Mouse (Mus musculus): ENCODE data around the gene Rprml.

Rprml gene

GRCm38 (mm10) chr11:103649301-103649982 lies at the start of gene Rprml:
Gene Rprml, plus strand, starts transcription at chr11:103649570.
- no peak for DNase-seq (ENCODE audit: low spot score)

GRCm38 (mm10) chr11:103606611-103607010 lies 42.8 kb upstream of the Rprml start:
- DNase-seq (ENCODE audit: low spot score): no peak

GRCm38 (mm10) chr11:103610772-103611171 lies 38.6 kb upstream of the Rprml start:
- no peak for DNase-seq (ENCODE audit: low spot score)

DNA sequence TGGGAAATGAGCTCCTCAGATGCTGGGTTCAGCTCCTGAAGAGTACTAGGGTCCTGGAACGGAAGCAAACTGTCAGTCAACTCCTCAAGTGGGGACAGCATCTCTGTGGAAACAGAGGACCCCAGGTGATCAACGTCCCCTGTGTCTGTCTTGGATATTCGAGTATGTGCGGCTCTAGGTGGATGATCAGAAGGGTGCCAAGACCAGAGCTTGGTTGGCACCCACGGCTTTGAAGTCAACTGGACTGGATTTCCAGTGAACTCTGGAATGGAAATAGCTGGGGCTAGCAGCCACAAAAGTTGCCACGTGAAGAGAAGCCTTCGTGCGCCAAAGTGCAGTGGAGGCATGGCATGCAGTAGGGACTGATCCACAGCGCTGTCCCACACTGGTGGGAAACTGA lies 28.3 kb upstream of the Rprml start, which contains the start of gene Gm884:
Gene Gm884 (minus strand): TSS at position 101 of the 400 bp plus-strand sequence.
- no peak for DNase-seq (ENCODE audit: low spot score)

GRCm38 (mm10) chr11:103627453-103627852 lies 21.9 kb upstream of the Rprml start:
- DNase-seq (ENCODE audit: low spot score): no peak

GRCm38 (mm10) chr11:103634806-103635205 lies 14.6 kb upstream of the Rprml start:
- no peak for DNase-seq (ENCODE audit: low spot score)

DNA sequence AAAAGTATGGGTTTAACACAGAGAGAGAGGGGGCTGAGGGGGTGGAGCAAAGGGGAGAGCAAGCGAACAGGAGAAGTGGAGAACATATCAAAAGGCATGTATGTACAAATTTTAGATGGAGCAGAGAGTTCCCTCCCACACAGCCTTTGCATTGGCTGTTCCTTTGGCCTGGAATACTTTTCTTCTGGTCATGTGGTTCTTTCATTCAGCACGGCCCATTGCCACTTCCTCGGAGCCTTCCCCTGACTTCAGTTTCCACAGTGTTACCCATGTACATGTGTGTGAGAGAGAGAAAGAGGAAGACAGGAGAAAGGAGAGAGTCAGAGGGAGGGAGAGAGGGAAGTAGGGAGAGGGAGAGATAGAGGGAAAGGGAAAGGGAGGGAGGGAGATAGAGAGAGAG lies 13.9 kb upstream of the Rprml start:
- DNase-seq (ENCODE audit: low spot score): no peak

DNA sequence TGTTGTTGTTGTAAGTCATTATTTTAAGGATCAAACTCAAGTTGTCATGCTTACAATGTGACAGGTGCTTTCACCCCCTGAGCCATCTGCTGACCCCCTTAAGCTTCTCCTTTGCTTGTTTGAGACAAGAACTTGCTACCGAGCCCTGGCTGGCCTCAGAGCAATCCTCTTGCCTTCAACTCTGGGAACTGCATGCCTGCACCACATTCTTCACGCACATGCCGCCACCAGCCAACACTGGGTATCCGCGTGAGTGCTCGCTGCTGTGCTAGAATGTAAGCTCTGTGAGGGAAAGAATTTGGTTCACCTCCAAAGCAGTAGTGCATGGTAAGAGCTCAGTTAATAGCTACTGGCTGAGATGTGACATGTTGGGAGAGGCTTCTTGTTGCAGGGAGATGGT lies 13.1 kb upstream of the Rprml start:
- no peak for DNase-seq (ENCODE audit: low spot score)

GRCm38 (mm10) chr11:103638790-103639189 lies 10.6 kb upstream of the Rprml start, which contains the start of gene Lyzl6:
Gene Lyzl6, minus strand, starts transcription at chr11:103638890.
- no peak for DNase-seq (ENCODE audit: low spot score)

- DNase-seq (ENCODE audit: low spot score): peak; percentile 18
These were observed 9.9 kb upstream of the Rprml start for GRCm38 (mm10) chr11:103639407-103639946.

- no peak for DNase-seq (ENCODE audit: low spot score)
These were observed 6.2 kb upstream of the Rprml start for GRCm38 (mm10) chr11:103643211-103643610.

GRCm38 (mm10) chr11:103645731-103646130 lies 3.6 kb upstream of the Rprml start:
- DNase-seq (ENCODE audit: low spot score): peak; percentile 12

GRCm38 (mm10) chr11:103646301-103646700 lies 3.1 kb upstream of the Rprml start:
- no peak for DNase-seq (ENCODE audit: low spot score)

DNA sequence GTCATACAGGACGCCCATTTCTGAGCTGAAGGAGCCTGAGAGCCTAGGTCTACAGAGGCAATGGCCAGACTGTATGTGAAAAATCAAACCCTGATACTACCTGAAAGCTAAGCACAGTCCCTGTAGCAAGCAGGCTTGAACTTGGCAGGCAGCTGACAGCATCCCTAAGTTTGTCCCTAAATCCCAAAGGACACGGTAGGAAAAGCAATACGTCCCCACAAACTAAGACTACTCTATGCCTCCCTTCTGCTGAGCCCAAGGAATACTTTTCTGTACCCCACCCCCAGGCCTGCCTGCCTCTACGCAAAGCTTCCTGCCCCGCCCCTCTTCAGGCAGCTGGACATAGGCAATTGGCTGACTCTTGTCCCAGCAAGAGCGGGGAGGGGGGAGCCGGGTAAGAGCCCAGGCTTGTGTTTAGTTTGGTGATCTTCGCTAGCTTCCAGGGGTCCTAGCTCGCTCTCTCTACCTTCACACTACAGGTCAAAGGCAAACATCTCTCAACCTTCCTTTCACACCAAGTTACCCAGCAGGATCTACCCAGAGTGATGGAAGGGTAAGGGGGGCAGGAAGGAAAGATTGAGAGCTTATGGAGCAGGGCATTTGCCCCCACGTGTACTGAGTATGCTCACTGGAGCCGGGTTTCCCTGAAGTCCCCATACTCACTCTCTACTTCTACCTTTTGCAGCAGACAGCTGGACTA lies 1.3 kb upstream of the Rprml start:
- DNase-seq (ENCODE audit: low spot score): peak; percentile 19

- DNase-seq (ENCODE audit: low spot score): no peak
These were observed 714 bp upstream of the Rprml start for GRCm38 (mm10) chr11:103648656-103649055.

DNA sequence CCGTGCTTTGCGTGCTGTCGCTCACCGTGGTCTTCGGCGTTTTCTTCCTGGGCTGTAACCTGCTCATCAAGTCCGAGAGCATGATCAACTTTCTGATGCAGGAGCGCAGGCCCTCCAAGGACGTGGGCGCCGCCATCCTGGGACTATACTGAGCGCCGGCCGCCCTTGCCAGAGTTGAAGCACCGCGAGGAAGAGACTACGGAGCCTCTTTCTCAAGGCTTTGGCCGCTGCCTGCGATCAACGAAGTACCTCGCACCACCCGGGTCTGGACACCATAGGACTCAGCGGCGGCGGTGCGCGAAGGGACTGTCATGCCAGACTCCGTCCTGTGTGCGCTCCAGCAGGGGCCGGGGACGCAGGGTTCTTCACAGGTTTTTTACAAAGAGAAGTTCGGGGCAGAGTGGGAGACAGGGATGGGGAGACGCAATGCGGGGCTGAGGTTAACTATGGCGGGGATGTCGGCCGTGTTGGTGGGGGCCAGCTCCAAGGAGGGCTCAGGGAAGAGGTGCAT lies 668 bp downstream of the Rprml start:
- DNase-seq (ENCODE audit: low spot score): no peak

- no peak for DNase-seq (ENCODE audit: low spot score)
These were observed 2.1 kb downstream of the Rprml start for GRCm38 (mm10) chr11:103651426-103651825.

DNA sequence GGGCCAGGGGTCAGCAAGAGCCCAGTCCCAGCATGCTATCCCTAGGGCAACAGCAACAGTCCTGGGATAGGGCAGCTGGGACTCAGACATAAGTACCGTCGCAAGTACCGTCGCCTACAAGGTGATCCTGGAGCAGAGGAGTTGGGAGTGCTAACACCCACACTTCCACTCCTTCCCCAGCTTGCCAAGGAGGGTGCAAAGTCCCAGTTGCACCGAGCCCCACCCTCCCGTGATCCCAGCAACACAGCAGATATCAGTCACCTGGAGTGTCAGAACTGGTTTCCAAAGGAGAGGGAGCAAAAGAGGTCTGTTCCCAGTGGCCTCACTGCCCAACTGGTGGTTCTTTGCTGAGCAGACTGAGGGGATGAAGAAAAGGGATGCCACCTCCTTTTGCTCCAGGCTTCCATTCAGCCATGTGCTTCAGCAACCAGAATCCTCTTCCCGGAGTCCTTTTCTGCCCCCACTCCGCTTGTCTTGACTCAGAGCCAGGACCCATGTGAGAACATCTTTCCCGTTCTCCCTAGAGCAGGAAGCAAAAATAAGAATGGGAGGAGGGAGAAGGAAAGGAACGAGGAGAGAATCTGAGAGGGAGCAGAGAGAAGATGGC lies 4.1 kb downstream of the Rprml start:
- no peak for DNase-seq (ENCODE audit: low spot score)

DNA sequence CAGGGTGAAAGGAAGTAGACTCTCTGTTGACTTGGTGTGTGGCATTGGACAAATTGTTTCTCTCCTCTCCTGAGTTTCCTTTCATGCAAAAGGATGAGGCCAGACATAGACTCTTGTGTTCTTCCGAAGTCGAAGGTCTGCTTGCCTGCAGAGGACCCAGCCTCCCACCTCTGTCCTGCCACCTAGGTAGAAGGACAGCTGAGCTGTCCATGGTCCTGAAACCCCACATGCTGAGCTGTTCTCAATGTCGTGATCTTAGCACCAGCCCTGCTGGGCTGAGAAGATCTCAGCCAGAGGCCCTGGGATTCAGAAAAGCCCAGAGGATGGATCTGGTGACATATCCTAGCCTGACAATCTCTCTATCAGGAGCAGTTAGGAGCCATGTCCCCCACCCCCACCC lies 7.2 kb downstream of the Rprml start:
- DNase-seq (ENCODE audit: low spot score): no peak

GRCm38 (mm10) chr11:103658189-103658588 lies 8.8 kb downstream of the Rprml start:
- DNase-seq (ENCODE audit: low spot score): no peak

GRCm38 (mm10) chr11:103661863-103662262 lies 12.5 kb downstream of the Rprml start:
- DNase-seq (ENCODE audit: low spot score): no peak

- DNase-seq (ENCODE audit: low spot score): no peak
These were observed 13.2 kb downstream of the Rprml start for GRCm38 (mm10) chr11:103662546-103662945.

- DNase-seq (ENCODE audit: low spot score): no peak
These were observed 13.7 kb downstream of the Rprml start for GRCm38 (mm10) chr11:103663119-103663518.
